Mouse (Mus musculus) central nervous system, embryonic 14 days (tissue): ENCODE results near the gene Gcc2. TPM values are rescaled to one million over a fixed set of nuclear protein-coding genes. Genes with fewer than 3 reads are reported as not detected.

Experiments
- polyA plus RNA-seq: library from polyadenylated mRNA; depleted of rRNA; stranded (reverse); fragments of >200 nt; gene quantifications from 2 replicates; pipeline ENCODE4 v1.2.3, GENCODE M21; 2012; rRNA removed

Gcc2 gene
- 42.1 and 43.7 TPM in 2 replicates for polyA plus RNA-seq

DNA sequence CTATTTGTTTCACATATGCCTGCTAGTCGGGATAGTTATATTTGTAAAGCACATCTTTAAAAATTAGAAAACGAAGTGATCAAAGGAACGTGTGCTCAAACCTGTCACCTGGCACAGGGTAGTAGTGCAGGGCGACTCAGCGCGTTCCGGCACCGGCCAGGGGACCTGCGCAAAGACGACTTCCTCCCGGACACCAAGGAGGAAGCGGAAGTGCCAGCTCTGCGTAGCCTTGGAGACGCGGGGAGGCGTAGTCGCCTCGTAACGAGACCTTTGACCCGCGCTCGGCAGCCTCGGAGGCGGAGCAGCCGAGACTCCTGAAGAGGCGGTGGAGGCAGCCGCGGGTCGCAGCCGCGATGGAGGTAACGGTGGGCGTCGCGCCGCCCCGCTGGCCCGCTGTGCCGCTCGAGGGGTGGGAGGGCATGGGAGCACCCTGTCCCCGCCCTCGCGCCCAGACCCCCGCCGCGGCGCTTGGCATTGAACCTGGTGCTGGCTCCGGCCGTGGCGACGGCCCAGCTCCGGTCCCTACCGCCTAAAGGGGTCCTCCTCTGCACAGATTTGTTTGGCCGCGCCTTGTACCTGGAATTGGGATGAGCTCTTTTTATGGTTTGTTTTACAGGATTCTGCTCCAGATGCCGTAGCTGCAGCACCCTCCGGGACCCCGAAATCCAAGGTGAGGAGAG, at the start of gene Gcc2:
Gene Gcc2 (plus strand): TSS at position 285 of the 680 bp plus-strand sequence.

DNA sequence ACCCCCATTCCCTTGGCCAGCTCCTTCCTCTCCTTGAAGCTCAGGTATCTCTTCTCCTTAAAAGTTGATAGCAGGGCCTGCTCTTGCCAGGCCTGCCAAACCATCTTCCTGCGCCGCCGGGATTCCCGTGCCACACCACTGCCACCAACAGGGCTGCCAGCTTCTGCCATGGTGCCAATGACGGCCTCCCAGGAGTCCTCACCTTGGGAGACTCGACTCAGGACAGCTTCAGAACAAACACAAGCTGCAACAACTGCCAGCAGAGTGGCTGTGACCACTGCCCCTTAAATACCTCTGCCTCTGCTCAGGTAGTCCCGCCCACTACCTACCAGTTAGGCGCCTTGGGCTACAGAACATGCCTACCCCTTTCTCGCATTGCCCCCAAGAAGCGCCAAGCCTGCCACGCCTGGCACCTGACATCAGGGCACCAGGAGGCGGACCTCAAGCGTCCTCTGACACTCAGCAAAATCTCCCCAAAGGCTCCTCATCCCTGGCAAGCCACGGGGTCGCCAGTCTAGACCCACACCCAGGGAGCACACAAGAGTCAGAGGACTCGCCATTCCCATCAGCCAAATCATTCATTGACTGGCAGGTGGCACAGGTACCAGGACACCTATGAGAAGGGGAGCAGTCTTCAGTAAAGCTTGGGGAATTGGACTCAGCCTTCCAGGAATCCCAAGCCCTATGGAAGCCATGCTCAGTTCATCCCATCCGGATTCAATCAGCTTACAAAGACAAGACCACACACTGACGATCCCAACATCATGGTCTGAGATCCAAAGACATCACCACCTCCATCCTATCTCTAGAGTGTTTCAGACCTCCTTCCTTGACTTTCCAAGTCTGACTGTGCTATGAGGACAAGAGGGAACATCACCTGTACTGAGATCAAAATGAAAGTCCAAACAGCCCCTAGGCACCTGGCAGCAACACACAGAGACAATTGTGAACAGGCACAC, 30.2 kb upstream of the Gcc2 start, which contains the start of gene AW822073:
Gene AW822073 (minus strand): TSS at position 104 of the 959 bp plus-strand sequence.

DNA sequence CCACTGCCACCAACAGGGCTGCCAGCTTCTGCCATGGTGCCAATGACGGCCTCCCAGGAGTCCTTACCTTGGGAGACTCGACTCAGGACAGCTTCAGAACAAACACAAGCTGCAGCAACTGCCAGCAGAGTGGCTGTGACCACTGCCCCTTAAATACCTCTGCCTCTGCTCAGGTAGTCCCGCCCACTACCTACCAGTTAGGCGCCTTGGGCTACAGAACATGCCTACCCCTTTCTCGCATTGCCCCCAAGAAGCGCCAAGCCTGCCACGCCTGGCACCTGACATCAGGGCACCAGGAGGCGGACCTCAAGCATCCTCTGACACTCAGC, 22.7 kb upstream of the Gcc2 start, which contains the start of gene Duxf3:
Gene Duxf3 (minus strand): TSS at position 35 of the 329 bp plus-strand sequence.

DNA sequence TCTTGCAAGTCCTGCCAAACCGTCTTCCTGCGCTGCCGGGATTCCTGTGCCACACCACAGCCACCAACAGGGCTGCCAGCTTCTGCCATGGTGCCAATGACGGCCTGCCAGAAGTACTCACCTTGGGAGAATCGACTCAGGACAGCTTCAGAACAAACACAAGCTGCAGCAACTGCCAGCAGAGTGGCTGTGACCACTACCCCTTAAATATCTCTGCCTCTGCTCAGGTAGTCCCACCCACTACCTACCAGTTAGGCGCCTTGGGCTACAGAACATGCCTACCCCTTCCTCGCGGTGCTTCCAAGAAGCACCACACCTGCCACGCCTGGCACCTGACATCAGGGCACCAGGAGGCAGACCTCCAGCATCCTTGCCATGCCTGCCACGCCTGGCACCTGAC, 18.7 kb upstream of the Gcc2 start, which contains the start of gene Gm4981:
Gene Gm4981 (minus strand): TSS at position 89 of the 400 bp plus-strand sequence.

DNA sequence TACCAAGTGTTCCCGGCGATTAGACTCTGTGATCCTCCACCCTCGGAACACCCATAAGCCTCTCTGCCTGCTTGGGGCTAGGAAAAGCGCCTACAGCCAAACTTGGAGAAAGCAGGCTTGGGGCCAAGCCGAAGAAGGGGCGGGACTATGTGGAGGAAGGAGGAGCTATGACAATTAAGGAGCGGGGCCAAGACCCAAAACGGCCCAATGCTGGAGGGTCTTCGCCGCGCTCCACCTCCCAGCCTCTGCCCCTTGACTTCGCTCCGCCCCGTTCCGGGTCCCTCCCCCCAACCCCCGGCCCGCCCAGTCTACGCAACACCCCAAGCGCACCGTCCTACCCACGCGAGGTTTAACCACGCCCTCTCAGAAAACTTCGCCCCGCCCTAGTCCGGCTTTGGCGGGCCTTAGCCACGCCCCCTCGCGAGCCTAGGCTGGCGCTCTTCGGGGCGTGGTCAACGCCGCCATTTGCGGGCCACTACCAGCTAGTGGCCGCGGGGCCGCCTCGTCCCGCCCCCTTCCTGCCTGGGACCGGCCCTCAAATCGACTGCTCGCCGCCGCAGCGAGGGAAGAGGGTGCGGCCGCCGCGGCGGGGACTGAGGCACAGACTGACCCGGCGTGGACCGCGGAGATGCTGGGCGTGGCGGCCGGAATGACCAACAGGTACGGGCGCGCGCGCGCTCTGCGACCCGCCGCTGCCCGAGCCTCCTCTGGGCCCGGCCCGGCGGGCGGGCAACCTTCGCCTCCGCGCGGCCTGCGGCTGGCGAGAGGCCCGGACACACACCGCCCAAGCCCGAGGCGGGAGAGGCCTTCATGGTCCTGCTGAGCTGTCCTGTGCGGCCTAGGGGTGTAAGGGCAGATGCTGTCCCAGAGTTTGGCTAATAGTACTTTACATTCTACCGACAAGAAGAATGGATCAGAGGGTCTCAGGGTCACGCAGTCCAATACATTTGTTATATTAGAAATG, 68.0 kb downstream of the Gcc2 start, which contains the start of gene Lims1:
Gene Lims1 (plus strand): TSS at position 439 of the 964 bp plus-strand sequence.

Other genes with a start within 250 kb of the Gcc2 start
- not detected in 2 replicates for gene AW822073, start 30.6 kb upstream of the Gcc2 start, polyA plus RNA-seq
- not detected in 2 replicates for gene Duxf3, start 22.8 kb upstream of the Gcc2 start, polyA plus RNA-seq
- gene Gm4981, start 18.8 kb upstream of the Gcc2 start, polyA plus RNA-seq: 0.04 TPM in 1 of 2 replicates, not detected in the other
- 27.6 and 28.7 TPM in 2 replicates for gene Lims1, start 68.0 kb downstream of the Gcc2 start, polyA plus RNA-seq
- 13.5 and 14.4 TPM in 2 replicates for gene Ranbp2, start 191.4 kb downstream of the Gcc2 start, polyA plus RNA-seq
- gene Ccdc138, start 242.5 kb downstream of the Gcc2 start, polyA plus RNA-seq: 4.9 and 5.5 TPM in 2 replicates